Mouse (Mus musculus) limb, embryonic 11.5 days (tissue): ENCODE measurements around the gene Cadm2. TPM values are rescaled to one million over a fixed set of nuclear protein-coding genes. Genes with fewer than 3 reads are reported as not detected.

ENCODE experiments used
- ATAC-seq: fragments of 200-750 bp; cut with Nextera tagmentation; 2 replicates; pipeline ENCODE4 v1.8.0; 2017; ENCODE audit warnings: low read depth; ENCODE audit not compliant: insufficient number of reproducible peaks, low FRiP score, low TSS enrichment
- DNase-seq: peaks from one replicate; pipeline ENCODE4 v3.0.0-alpha.2; 2015; ENCODE audit warnings: low spot score
- H3K27ac ChIP-seq: fragments of 300-500 bp; sonication (generic); replicated peaks from 2 replicates; pipeline ENCODE4 v1.5.1; 2014; ENCODE audit warnings: low read depth, mild to moderate bottlenecking, low read length
- H3K27me3 ChIP-seq: fragments of 300-500 bp; sonication (generic); 2 replicates; pipeline ENCODE4 v1.6.1; 2014; ENCODE audit warnings: mild to moderate bottlenecking, low read length, mixed read lengths; ENCODE audit not compliant: control insufficient read depth, insufficient read depth
- H3K36me3 ChIP-seq: fragments of 300-500 bp; sonication (generic); 2 replicates; pipeline ENCODE4 v1.6.1; 2014; ENCODE audit warnings: mild to moderate bottlenecking, low read length, moderate library complexity, mixed read lengths; ENCODE audit not compliant: control insufficient read depth, insufficient read depth
- H3K4me1 ChIP-seq: fragments of 300-500 bp; sonication (generic); 2 replicates; pipeline ENCODE4 v1.6.1; 2014; ENCODE audit warnings: low read length, mixed read lengths; ENCODE audit not compliant: control insufficient read depth, insufficient read depth
- H3K4me2 ChIP-seq: fragments of 300-500 bp; sonication (generic); 2 replicates; pipeline ENCODE4 v1.6.1; 2014; ENCODE audit warnings: low read depth, mild to moderate bottlenecking, moderate library complexity; ENCODE audit not compliant: severe bottlenecking
- H3K4me3 ChIP-seq: fragments of 300-500 bp; sonication (generic); 2 replicates; pipeline ENCODE4 v1.5.1; 2014; ENCODE audit warnings: low read depth, low read length
- H3K9ac ChIP-seq: fragments of 300-500 bp; sonication (generic); 2 replicates; pipeline ENCODE4 v1.6.1; 2014; ENCODE audit warnings: mild to moderate bottlenecking, low read length
- H3K9me3 ChIP-seq: fragments of 300-500 bp; sonication (generic); 2 replicates; pipeline ENCODE4 v1.6.1; 2016; ENCODE audit warnings: low read length; ENCODE audit not compliant: control insufficient read depth
- WGBS: fragments of 180-500 bp; shearing (Covaris S2); extraction: QIAGEN DNeasy Blood & Tissue Kit; methylation state at CpG from one replicate; pipeline ENCODE4 v1.1.7; 2014; 5-methylcytosine and 5-hydroxymethylcytosine counted together
- polyA plus RNA-seq: library from polyadenylated mRNA; unstranded; fragments of >200 nt; fragmentation: Nextera tagmentation; extraction: Ambion mirVana; gene quantifications from 2 replicates; pipeline ENCODE4 v1.2.1, GENCODE M21; 2014

Gene Cadm2
- polyA plus RNA-seq, 1 experiment from 2014 or later = 2.8 TPM

DNA sequence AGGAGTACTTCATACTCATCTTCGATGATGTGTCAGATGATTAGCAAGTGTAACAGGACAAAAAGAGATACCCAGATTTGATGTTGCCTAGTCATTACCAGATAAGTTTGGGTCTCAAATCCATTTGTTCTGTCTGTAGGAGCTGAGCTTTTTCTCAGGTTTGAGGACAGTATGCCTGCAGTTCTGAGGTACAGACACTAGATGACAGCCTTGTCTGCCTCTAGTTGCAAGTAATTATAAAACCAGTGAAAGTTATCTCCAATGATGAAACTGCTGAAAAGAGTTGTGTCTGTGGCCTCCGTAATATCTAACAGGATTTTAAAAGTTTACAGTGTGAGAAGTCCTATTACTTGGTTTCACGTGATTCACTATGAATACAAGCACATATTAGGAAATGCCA is 531.0 kb downstream of the Cadm2 start:
- Histone ChIP-seq H3K4me1 (no peaks in the 10 kb centered on the region), H3K4me3 (no peak overlapping the region), H3K27me3 (no peaks in the 10 kb centered on the region), H3K9ac (no peak overlapping the region), H3K36me3 (no peaks in the 10 kb centered on the region), H3K27ac (no peak overlapping the region), H3K4me2 (no peak overlapping the region), H3K9me3 (no peaks in the 10 kb centered on the region)
- 72% methylated on average over 3 of the region's 3 CpGs for WGBS
- ATAC-seq (no peak), DNase-seq (no peak)

DNA sequence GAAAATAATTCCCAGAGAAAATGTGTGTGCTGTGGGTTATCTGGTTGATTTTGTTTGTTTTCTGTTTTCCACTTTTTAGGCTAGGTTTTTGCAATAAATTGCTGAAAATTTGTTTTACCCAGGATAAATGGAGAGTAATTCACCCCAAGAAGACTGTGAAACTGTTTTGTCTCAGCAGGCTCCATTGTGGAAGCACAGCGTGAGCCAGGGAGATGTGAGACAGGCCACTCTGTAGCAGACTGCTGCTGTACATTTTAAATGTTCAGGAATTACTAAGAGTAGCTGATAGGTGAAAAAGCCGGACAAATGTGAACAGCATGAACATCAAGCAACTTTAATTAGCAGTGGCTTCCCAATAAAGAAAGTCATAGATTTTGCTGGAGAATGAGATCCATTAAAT is 541.4 kb downstream of the Cadm2 start:
- Histone ChIP-seq H3K4me2 (no peak overlapping the region), H3K9me3 (no peaks in the 10 kb centered on the region), H3K4me1 (no peaks in the 10 kb centered on the region), H3K4me3 (no peak overlapping the region), H3K27ac (no peak overlapping the region), H3K27me3 (no peaks in the 10 kb centered on the region), H3K9ac (no peak overlapping the region), H3K36me3 (no peaks in the 10 kb centered on the region)
- ATAC-seq (no peak), DNase-seq (no peak)
- WGBS = 85% methylated on average over 2 of the region's 2 CpGs

DNA sequence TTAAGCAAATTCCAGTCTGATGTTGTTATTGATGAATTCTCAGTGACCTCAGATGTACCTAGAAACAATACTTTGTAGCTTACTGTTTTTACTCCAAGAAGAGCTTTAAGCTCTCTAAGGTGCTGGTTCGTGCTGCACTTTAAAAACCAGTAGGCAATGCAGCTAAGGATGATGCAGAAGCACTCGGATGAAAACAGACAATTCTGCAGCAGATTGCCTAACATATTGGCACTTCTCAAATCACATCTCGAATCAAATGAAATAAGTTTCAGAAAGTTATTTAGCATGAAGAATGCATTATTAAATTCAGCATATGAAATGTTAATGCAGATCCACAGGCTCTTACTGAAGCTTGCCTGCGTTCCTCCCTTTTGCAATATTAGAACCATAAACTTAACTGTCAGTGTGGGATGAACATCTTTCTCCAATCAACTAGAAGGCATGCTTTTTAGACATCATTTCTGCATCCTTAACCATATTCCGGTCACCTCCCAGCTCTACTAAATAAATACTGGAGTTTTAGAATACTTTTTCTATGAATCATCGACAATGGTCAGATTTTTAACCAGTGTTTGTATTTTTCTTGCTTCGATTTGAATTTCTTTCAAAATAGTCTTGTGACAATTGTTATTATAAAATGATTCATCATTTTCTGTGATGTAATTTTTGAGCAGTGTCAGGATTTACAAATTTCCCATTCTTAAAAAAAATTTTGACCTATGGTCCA is 544.4 kb downstream of the Cadm2 start:
- H3K27me3 ChIP-seq = no peaks in the 10 kb centered on the region
- no peak overlapping the region for H3K27ac ChIP-seq
- H3K4me3 ChIP-seq = no peak overlapping the region
- H3K4me2 ChIP-seq = no peak overlapping the region
- WGBS = 87% methylated on average over 7 of the region's 7 CpGs
- no peak overlapping the region for H3K9ac ChIP-seq
- no peaks in the 10 kb centered on the region for H3K9me3 ChIP-seq
- H3K36me3 ChIP-seq = no peaks in the 10 kb centered on the region
- no peaks in the 10 kb centered on the region for H3K4me1 ChIP-seq
- DNase-seq (no peak), ATAC-seq (no peak)

DNA sequence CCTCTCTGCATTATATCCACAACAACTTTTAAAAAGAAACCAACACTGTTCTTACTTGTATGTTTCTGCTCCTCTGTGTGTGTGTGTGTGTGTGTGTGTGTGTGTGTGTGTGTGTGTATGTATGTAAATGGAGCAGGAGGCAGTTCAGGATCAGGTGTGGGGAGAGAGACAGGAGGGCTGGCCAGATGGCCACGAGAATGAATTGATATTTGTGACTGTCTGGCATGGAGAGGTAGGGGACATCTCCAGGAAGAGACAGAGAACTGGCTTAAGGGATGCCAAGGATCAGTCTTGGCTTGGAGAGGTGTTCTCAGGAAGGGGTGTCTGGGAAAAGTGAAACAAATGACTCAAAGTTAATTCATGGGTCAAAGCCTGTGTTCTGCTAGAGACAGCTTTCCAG is 552.2 kb downstream of the Cadm2 start:
- WGBS = 47% methylated on average over 1 of the region's 1 CpGs
- Histone ChIP-seq H3K36me3 (no peaks in the 10 kb centered on the region), H3K4me1 (no peaks in the 10 kb centered on the region), H3K9me3 (no peaks in the 10 kb centered on the region), H3K27ac (no peak overlapping the region), H3K9ac (no peak overlapping the region), H3K27me3 (no peaks in the 10 kb centered on the region), H3K4me3 (no peak overlapping the region), H3K4me2 (no peak overlapping the region)
- DNase-seq (no peak), ATAC-seq (no peak)

DNA sequence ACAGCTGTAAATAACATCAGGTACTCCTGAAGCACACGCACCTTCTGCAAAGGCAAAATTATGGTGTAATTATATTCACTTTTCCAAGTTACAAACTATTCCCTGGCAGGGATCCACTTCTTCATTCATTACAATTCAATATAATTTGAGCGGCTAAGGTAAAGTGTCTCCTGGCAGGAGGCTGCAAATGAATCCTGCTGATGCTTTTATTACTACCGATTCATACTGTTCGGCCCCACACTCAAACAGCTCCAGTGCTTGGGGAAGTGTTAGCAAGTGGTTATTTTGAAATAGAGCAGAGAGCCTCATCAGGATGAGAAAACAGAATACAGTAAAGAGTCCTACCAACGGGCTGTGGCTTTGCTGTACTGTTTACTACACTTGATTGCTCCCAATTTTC is 589.8 kb downstream of the Cadm2 start:
- Histone ChIP-seq H3K36me3 (no peaks in the 10 kb centered on the region), H3K4me2 (no peak overlapping the region), H3K4me3 (no peak overlapping the region), H3K9ac (no peak overlapping the region), H3K27me3 (no peaks in the 10 kb centered on the region), H3K27ac (no peak overlapping the region), H3K4me1 (no peaks in the 10 kb centered on the region), H3K9me3 (no peaks in the 10 kb centered on the region)
- DNase-seq = no peak
- 80% methylated on average over 5 of the region's 5 CpGs for WGBS
- ATAC-seq = no peak

DNA sequence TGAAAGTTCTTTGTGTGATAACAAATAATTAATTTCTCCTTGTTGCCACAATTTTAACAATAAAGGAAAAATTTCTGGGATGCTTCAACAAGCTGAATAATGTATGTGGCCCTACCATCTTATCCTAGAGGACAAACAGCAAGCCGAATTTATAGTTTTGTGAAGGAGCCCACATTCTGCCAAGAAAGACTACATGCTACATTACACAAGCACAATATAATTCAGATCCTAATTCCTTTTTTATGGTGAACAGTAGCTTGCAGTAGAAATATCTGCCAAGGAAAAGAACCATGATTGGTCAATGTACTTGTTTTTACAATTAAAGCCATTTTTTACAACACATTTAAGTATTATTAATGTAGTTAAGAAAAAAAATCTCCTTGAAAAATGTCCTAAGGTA is 600.9 kb downstream of the Cadm2 start:
- Histone ChIP-seq H3K27me3 (no peaks in the 10 kb centered on the region), H3K36me3 (no peaks in the 10 kb centered on the region), H3K9me3 (no peaks in the 10 kb centered on the region), H3K4me1 (no peaks in the 10 kb centered on the region), H3K9ac (no peak overlapping the region), H3K4me3 (no peak overlapping the region), H3K4me2 (no peak overlapping the region), H3K27ac (no peak overlapping the region)
- DNase-seq = no peak
- WGBS = 90% methylated on average over 1 of the region's 1 CpGs
- ATAC-seq = no peak

DNA sequence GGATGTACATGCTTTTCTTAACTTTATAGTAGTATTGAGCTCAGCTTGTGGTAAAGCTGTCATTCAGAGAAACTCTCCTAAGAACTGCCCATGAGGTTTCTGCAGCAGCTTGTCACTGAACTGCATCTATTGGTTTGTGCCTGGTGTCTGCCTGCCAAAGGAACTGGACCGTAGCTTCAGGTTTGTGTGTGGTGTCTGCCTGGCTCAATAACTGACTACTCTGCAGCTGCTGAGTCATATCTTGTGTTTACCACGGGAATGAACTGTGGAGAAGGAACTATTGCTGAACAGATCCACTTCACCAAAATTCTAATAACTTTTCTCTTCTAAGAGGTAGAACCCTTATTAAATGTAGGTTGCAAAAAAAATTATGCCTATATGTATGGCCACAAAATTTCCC is 603.0 kb downstream of the Cadm2 start:
- no peak overlapping the region for H3K4me3 ChIP-seq
- H3K9ac ChIP-seq = no peak overlapping the region
- H3K4me1 ChIP-seq = no peaks in the 10 kb centered on the region
- H3K36me3 ChIP-seq = no peaks in the 10 kb centered on the region
- H3K9me3 ChIP-seq = no peaks in the 10 kb centered on the region
- H3K4me2 ChIP-seq = no peak overlapping the region
- 84% methylated on average over 2 of the region's 2 CpGs for WGBS
- DNase-seq = no peak
- ATAC-seq = no peak
- no peaks in the 10 kb centered on the region for H3K27me3 ChIP-seq
- H3K27ac ChIP-seq = no peak overlapping the region

DNA sequence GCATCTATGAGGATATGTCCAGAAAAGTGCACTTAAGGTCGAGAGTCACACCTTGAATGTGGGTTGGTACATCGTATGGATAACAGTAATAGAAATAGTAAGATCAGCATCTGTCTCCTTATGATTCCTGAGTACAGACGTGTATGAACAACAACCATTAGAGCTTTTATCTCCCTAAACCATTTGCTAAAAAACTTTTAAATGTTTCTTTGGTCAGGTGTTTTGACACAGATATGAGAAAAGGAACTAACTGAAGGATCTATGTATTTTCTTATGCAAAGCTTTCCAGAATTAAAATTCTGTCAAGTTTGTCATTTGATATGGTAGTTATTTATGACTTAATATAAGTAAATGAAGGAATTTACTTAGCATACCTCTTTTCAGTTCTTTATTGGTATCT is 617.5 kb downstream of the Cadm2 start:
- Histone ChIP-seq H3K4me2 (no peak overlapping the region), H3K9me3 (no peaks in the 10 kb centered on the region), H3K27ac (no peak overlapping the region), H3K4me1 (no peaks in the 10 kb centered on the region), H3K36me3 (no peaks in the 10 kb centered on the region), H3K9ac (no peak overlapping the region), H3K4me3 (no peak overlapping the region), H3K27me3 (no peaks in the 10 kb centered on the region)
- DNase-seq = no peak
- WGBS = 82% methylated on average over 3 of the region's 3 CpGs
- no peak for ATAC-seq

DNA sequence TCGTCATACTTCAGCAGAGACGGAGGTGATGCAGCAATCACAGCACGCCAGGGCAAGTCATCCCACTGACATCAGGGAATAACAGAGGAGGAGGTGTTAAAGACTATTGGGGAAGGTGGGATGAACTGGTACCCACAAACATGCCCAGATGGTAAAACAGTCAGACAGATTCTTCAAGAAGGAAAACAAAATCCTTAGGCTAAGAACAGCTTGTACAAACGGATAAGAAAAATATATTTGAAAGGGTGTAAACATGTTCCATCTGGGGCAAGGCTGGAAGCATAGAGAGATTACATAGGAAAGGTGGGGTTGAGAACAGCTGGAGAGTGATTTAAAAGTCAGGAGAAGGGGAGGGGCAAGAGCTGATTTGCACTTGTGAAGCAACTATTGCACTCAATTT is 619.0 kb downstream of the Cadm2 start:
- no peak overlapping the region for H3K4me3 ChIP-seq
- no peak overlapping the region for H3K9ac ChIP-seq
- H3K9me3 ChIP-seq = no peaks in the 10 kb centered on the region
- DNase-seq = no peak
- no peak overlapping the region for H3K4me2 ChIP-seq
- H3K4me1 ChIP-seq = no peaks in the 10 kb centered on the region
- H3K27ac ChIP-seq = no peak overlapping the region
- no peaks in the 10 kb centered on the region for H3K27me3 ChIP-seq
- no peak for ATAC-seq
- WGBS = 43% methylated on average over 4 of the region's 4 CpGs
- H3K36me3 ChIP-seq = no peaks in the 10 kb centered on the region
